Mouse (Mus musculus) limb, embryonic 13.5 days (tissue): ENCODE measurements around the gene Ndufaf7. TPM values are rescaled to one million over a fixed set of nuclear protein-coding genes. Genes with fewer than 3 reads are reported as not detected.
A peak's percentile ranks its signal among the peaks of the same experiment; 100 is the strongest.

ENCODE experiments used
- ATAC-seq: fragments of 200-750 bp; cut with Nextera tagmentation; 2 replicates; pipeline ENCODE4 v1.8.0; 2017; ENCODE audit warnings: low read depth, moderate number of reproducible peaks, moderate TSS enrichment; ENCODE audit not compliant: low FRiP score
- H3K27ac ChIP-seq: fragments of 300-500 bp; sonication (generic); 2 replicates; pipeline ENCODE4 v1.5.1; 2015; ENCODE audit warnings: inconsistent platforms, mild to moderate bottlenecking, moderate library complexity
- H3K27me3 ChIP-seq: fragments of 300-500 bp; sonication (generic); 2 replicates; pipeline ENCODE4 v1.6.1; 2015; ENCODE audit warnings: mild to moderate bottlenecking, inconsistent platforms
- H3K36me3 ChIP-seq: fragments of 300-500 bp; sonication (generic); 2 replicates; pipeline ENCODE4 v1.6.1; 2015; ENCODE audit warnings: inconsistent platforms, mild to moderate bottlenecking, moderate library complexity
- H3K4me1 ChIP-seq: fragments of 300-500 bp; sonication (generic); 2 replicates; pipeline ENCODE4 v1.6.1; 2015; ENCODE audit warnings: inconsistent platforms
- H3K4me2 ChIP-seq: fragments of 300-500 bp; sonication (generic); replicated peaks from 2 replicates; pipeline ENCODE4 v1.6.1; 2015; ENCODE audit warnings: inconsistent platforms, mild to moderate bottlenecking, moderate library complexity
- H3K4me3 ChIP-seq: fragments of 300-500 bp; sonication (generic); 2 replicates; pipeline ENCODE4 v1.5.1; 2015; ENCODE audit warnings: moderate library complexity, mild to moderate bottlenecking, inconsistent platforms
- H3K9ac ChIP-seq: fragments of 300-500 bp; sonication (generic); 2 replicates; pipeline ENCODE4 v1.6.1; 2015; ENCODE audit warnings: mild to moderate bottlenecking, inconsistent platforms
- H3K9me3 ChIP-seq: fragments of 300-500 bp; sonication (generic); 2 replicates; pipeline ENCODE4 v1.6.1; 2016; ENCODE audit warnings: inconsistent platforms
- WGBS: fragments of 180-500 bp; shearing (Covaris S2); methylation state at CpG from one replicate; pipeline ENCODE4 v1.1.7; 2015; 5-methylcytosine and 5-hydroxymethylcytosine counted together
- polyA plus RNA-seq: library from polyadenylated mRNA; unstranded; fragments of >200 nt; fragmentation: Nextera tagmentation; extraction: Ambion mirVana; gene quantifications from 2 replicates; pipeline ENCODE4 v1.2.1, GENCODE M21; 2015

Gene Ndufaf7
- polyA plus RNA-seq, 1 experiment from 2014 or later, result 60.0 TPM

GRCm38 (mm10) chr17:78966092-78966883 is 29.4 kb downstream of the Ndufaf7 start:
- no peak overlapping the region for H3K27ac ChIP-seq
- H3K4me1 ChIP-seq, result no peaks in the 10 kb centered on the region
- H3K4me2 ChIP-seq, result no peak overlapping the region
- H3K27me3 ChIP-seq, result no peaks in the 10 kb centered on the region
- WGBS, result 91% methylated on average over 11 of the region's 11 CpGs
- no peak for ATAC-seq
- H3K36me3 ChIP-seq, result peaks cover 60% of the 10 kb centered on the region
- H3K9me3 ChIP-seq, result no peaks in the 10 kb centered on the region
- no peak overlapping the region for H3K4me3 ChIP-seq
- H3K9ac ChIP-seq, result no peak overlapping the region

GRCm38 (mm10) chr17:78968500-78968899 is 31.6 kb downstream of the Ndufaf7 start:
- no peak overlapping the region for H3K4me2 ChIP-seq
- H3K27ac ChIP-seq, result no peak overlapping the region
- no peak overlapping the region for H3K4me3 ChIP-seq
- H3K9ac ChIP-seq, result no peak overlapping the region
- no peaks in the 10 kb centered on the region for H3K27me3 ChIP-seq
- no peaks in the 10 kb centered on the region for H3K4me1 ChIP-seq
- WGBS, result 81% methylated on average over 3 of the region's 3 CpGs
- H3K9me3 ChIP-seq, result no peaks in the 10 kb centered on the region
- ATAC-seq, result no peak
- peaks cover 57% of the 10 kb centered on the region for H3K36me3 ChIP-seq

GRCm38 (mm10) chr17:78983166-78983565 is 46.2 kb downstream of the Ndufaf7 start:
- Histone ChIP-seq H3K36me3 (peaks cover 33% of the 10 kb centered on the region), H3K9me3 (no peaks in the 10 kb centered on the region), H3K4me2 (no peak overlapping the region), H3K27me3 (no peaks in the 10 kb centered on the region), H3K9ac (no peak overlapping the region), H3K27ac (no peak overlapping the region), H3K4me3 (no peak overlapping the region), H3K4me1 (0 out of 2 replicates have a peak, but pooled peaks cover 7% of the 10 kb centered on the region)
- 93% methylated on average over 8 of the region's 8 CpGs for WGBS
- no peak for ATAC-seq

GRCm38 (mm10) chr17:78983736-78984135 is 46.8 kb downstream of the Ndufaf7 start:
- Histone ChIP-seq H3K4me3 (no peak overlapping the region), H3K4me2 (no peak overlapping the region), H3K27me3 (no peaks in the 10 kb centered on the region), H3K9me3 (no peaks in the 10 kb centered on the region), H3K4me1 (0 out of 2 replicates have a peak, but pooled peaks cover 7% of the 10 kb centered on the region), H3K9ac (no peak overlapping the region), H3K27ac (no peak overlapping the region), H3K36me3 (peaks cover 33% of the 10 kb centered on the region)
- 90% methylated on average over 3 of the region's 3 CpGs for WGBS
- ATAC-seq, result no peak

GRCm38 (mm10) chr17:78989015-78989414 is 52.1 kb downstream of the Ndufaf7 start:
- WGBS, result 82% methylated on average over 8 of the region's 8 CpGs
- no peak overlapping the region for H3K4me2 ChIP-seq
- ATAC-seq, result no peak
- peaks cover 6% of the 10 kb centered on the region for H3K36me3 ChIP-seq
- no peak overlapping the region for H3K27ac ChIP-seq
- peaks cover 21% of the 10 kb centered on the region for H3K4me1 ChIP-seq
- no peak overlapping the region for H3K4me3 ChIP-seq
- no peaks in the 10 kb centered on the region for H3K27me3 ChIP-seq
- no peaks in the 10 kb centered on the region for H3K9me3 ChIP-seq
- no peak overlapping the region for H3K9ac ChIP-seq

GRCm38 (mm10) chr17:78991549-78991948 is 54.6 kb downstream of the Ndufaf7 start:
- 96% methylated on average over 2 of the region's 2 CpGs for WGBS
- no peaks in the 10 kb centered on the region for H3K27me3 ChIP-seq

GRCm38 (mm10) chr17:78992303-78993027 is 55.5 kb downstream of the Ndufaf7 start:
- peaks cover 25% of the 10 kb centered on the region for H3K4me1 ChIP-seq
- no peak overlapping the region for H3K9ac ChIP-seq
- 34% methylated on average over 9 of the region's 9 CpGs for WGBS
- H3K27me3 ChIP-seq, result no peaks in the 10 kb centered on the region
- H3K9me3 ChIP-seq, result no peaks in the 10 kb centered on the region
- 0 out of 2 replicates have a peak overlapping the region, but pooled peaks have one; percentile 15 for H3K4me2 ChIP-seq
- H3K36me3 ChIP-seq, result no peaks in the 10 kb centered on the region
- ATAC-seq, result no peak
- no peak overlapping the region; the same call in 1 of the 2 replicates for H3K27ac ChIP-seq
- no peak overlapping the region for H3K4me3 ChIP-seq

More at GRCm38 (mm10) chr17:78991549-78991948, 54.6 kb downstream of the Ndufaf7 start:
- Histone ChIP-seq H3K9ac (no peak overlapping the region), H3K27ac (no peak overlapping the region), H3K9me3 (no peaks in the 10 kb centered on the region), H3K4me2 (no peak overlapping the region), H3K4me3 (no peak overlapping the region), H3K4me1 (peaks cover 25% of the 10 kb centered on the region), H3K36me3 (no peaks in the 10 kb centered on the region)
- ATAC-seq, result no peak

GRCm38 (mm10) chr17:78993670-78994069 is 56.7 kb downstream of the Ndufaf7 start:
- Histone ChIP-seq H3K4me2 (no peak overlapping the region), H3K27me3 (no peaks in the 10 kb centered on the region), H3K4me1 (peaks cover 26% of the 10 kb centered on the region), H3K9me3 (no peaks in the 10 kb centered on the region), H3K36me3 (no peaks in the 10 kb centered on the region), H3K4me3 (no peak overlapping the region), H3K27ac (no peak overlapping the region), H3K9ac (no peak overlapping the region)
- 78% methylated on average over 2 of the region's 2 CpGs for WGBS
- no peak for ATAC-seq

- Histone ChIP-seq H3K27ac (no peak overlapping the region), H3K4me3 (no peak overlapping the region), H3K4me2 (no peak overlapping the region), H3K9me3 (no peaks in the 10 kb centered on the region), H3K36me3 (no peaks in the 10 kb centered on the region), H3K4me1 (peaks cover 26% of the 10 kb centered on the region), H3K27me3 (no peaks in the 10 kb centered on the region), H3K9ac (no peak overlapping the region)
- 86% methylated on average over 8 of the region's 8 CpGs for WGBS
- no peak for ATAC-seq
Observed at GRCm38 (mm10) chr17:78994382-78994781, 57.4 kb downstream of the Ndufaf7 start.

- Histone ChIP-seq H3K36me3 (no peaks in the 10 kb centered on the region), H3K4me2 (no peak overlapping the region), H3K27me3 (no peaks in the 10 kb centered on the region), H3K4me1 (peaks cover 26% of the 10 kb centered on the region), H3K27ac (no peak overlapping the region), H3K9ac (no peak overlapping the region), H3K9me3 (no peaks in the 10 kb centered on the region), H3K4me3 (no peak overlapping the region)
- 63% methylated on average over 9 of the region's 9 CpGs for WGBS
- no peak for ATAC-seq
Observed at GRCm38 (mm10) chr17:78994931-78995820, 58.2 kb downstream of the Ndufaf7 start.
